Mouse (Mus musculus) stomach, embryonic 15.5 days (tissue): ENCODE measurements around the gene Anks3. TPM values are rescaled to one million over a fixed set of nuclear protein-coding genes. Genes with fewer than 3 reads are reported as not detected.
A peak's percentile ranks its signal among the peaks of the same experiment; 100 is the strongest.

Source experiments
- ATAC-seq: fragments of 200-750 bp; cut with Nextera tagmentation; 2 replicates; pipeline ENCODE4 v1.8.0; 2017; ENCODE audit warnings: low read depth, moderate number of reproducible peaks, moderate TSS enrichment; ENCODE audit not compliant: insufficient read depth, low FRiP score
- H3K27ac ChIP-seq: fragments of 300-500 bp; sonication (generic); 2 replicates; pipeline ENCODE4 v1.5.1; 2015; ENCODE audit warnings: mild to moderate bottlenecking, inconsistent platforms
- H3K27me3 ChIP-seq: fragments of 300-500 bp; sonication (generic); replicated peaks from 2 replicates; pipeline ENCODE4 v1.6.1; 2015; ENCODE audit warnings: inconsistent platforms
- H3K36me3 ChIP-seq: fragments of 300-500 bp; sonication (generic); 2 replicates; pipeline ENCODE4 v1.6.1; 2015; ENCODE audit warnings: inconsistent platforms
- H3K4me1 ChIP-seq: fragments of 300-500 bp; sonication (generic); 2 replicates; pipeline ENCODE4 v1.6.1; 2015; ENCODE audit warnings: inconsistent platforms
- H3K4me2 ChIP-seq: fragments of 300-500 bp; sonication (generic); 2 replicates; pipeline ENCODE4 v1.6.1; 2015; ENCODE audit warnings: mild to moderate bottlenecking, inconsistent platforms
- H3K4me3 ChIP-seq: fragments of 300-500 bp; sonication (generic); replicated peaks from 2 replicates; pipeline ENCODE4 v1.5.1; 2015; ENCODE audit warnings: inconsistent platforms
- H3K9ac ChIP-seq: fragments of 300-500 bp; sonication (generic); 2 replicates; pipeline ENCODE4 v1.6.1; 2015; ENCODE audit warnings: inconsistent platforms
- H3K9me3 ChIP-seq: fragments of 300-500 bp; sonication (generic); 2 replicates; pipeline ENCODE4 v1.6.1; 2016; ENCODE audit warnings: inconsistent platforms
- WGBS: fragments of 180-500 bp; shearing (Covaris S2); methylation state at CpG from one replicate; pipeline ENCODE4 v1.1.7; 2015; 5-methylcytosine and 5-hydroxymethylcytosine counted together
- polyA plus RNA-seq: library from polyadenylated mRNA; unstranded; fragments of >200 nt; fragmentation: Nextera tagmentation; extraction: Ambion mirVana; gene quantifications from 2 replicates; pipeline ENCODE4 v1.2.1, GENCODE M21; 2015

Anks3 gene
- polyA plus RNA-seq, 1 experiment from 2014 or later = 48.7 TPM

GRCm38 (mm10) chr16:4939412-4939811 is 24.6 kb downstream of the Anks3 start:
- H3K27me3 ChIP-seq = no peaks in the 10 kb centered on the region
- peak overlapping the region; percentile 72 for H3K9ac ChIP-seq
- peaks cover 11% of the 10 kb centered on the region for H3K4me1 ChIP-seq
- no peaks in the 10 kb centered on the region for H3K9me3 ChIP-seq
- WGBS = 2% methylated on average over 16 of the region's 16 CpGs
- peak overlapping the region; percentile 73 for H3K4me2 ChIP-seq
- ATAC-seq = peak; percentile 62
- peak overlapping the region; percentile 64 for H3K27ac ChIP-seq
- H3K4me3 ChIP-seq = peak overlapping the region; percentile 61
- H3K36me3 ChIP-seq = peaks cover 57% of the 10 kb centered on the region

GRCm38 (mm10) chr16:4938989-4939388 is 25.0 kb downstream of the Anks3 start:
- peaks cover 59% of the 10 kb centered on the region for H3K36me3 ChIP-seq
- ATAC-seq = peak; percentile 92

GRCm38 (mm10) chr16:4938461-4938860 is 25.5 kb downstream of the Anks3 start, which contains the start of gene Nudt16l1:
TSS of gene Nudt16l1 (plus strand) at chr16:4938761.
- Histone ChIP-seq H3K27ac (peak within 1 kb of the TSS; percentile 64), H3K27me3 (no peaks in the 10 kb centered on the region), H3K36me3 (peaks cover 58% of the 10 kb centered on the region), H3K9ac (peak within 1 kb of the TSS; percentile 72), H3K4me1 (peaks cover 11% of the 10 kb centered on the region), H3K9me3 (no peaks in the 10 kb centered on the region), H3K4me3 (peak within 1 kb of the TSS; percentile 61), H3K4me2 (peak within 1 kb of the TSS; percentile 73)
- no peak for ATAC-seq
- WGBS = 2% methylated on average over 2 of the region's 2 CpGs

More at GRCm38 (mm10) chr16:4938989-4939388, 25.0 kb downstream of the Anks3 start:
- Histone ChIP-seq H3K4me2 (peak overlapping the region; percentile 73), H3K9me3 (no peaks in the 10 kb centered on the region), H3K9ac (peak overlapping the region; percentile 72), H3K4me3 (peak overlapping the region; percentile 61), H3K4me1 (peaks cover 11% of the 10 kb centered on the region), H3K27me3 (no peaks in the 10 kb centered on the region), H3K27ac (peak overlapping the region; percentile 64)
- WGBS = under 1% methylated on average over 28 of the region's 28 CpGs

- no peak overlapping the region for H3K27ac ChIP-seq
- H3K9me3 ChIP-seq = no peaks in the 10 kb centered on the region
- peaks cover 60% of the 10 kb centered on the region for H3K36me3 ChIP-seq
- H3K4me2 ChIP-seq = no peak overlapping the region
- WGBS = 87% methylated on average over 8 of the region's 8 CpGs
- no peaks in the 10 kb centered on the region for H3K27me3 ChIP-seq
- no peak for ATAC-seq
- H3K4me1 ChIP-seq = peaks cover 11% of the 10 kb centered on the region
- no peak overlapping the region for H3K4me3 ChIP-seq
- no peak overlapping the region for H3K9ac ChIP-seq
Measured at GRCm38 (mm10) chr16:4937351-4938190, 26.4 kb downstream of the Anks3 start.

- no peak overlapping the region for H3K4me2 ChIP-seq
- H3K4me1 ChIP-seq = peaks cover 11% of the 10 kb centered on the region
- no peak overlapping the region for H3K4me3 ChIP-seq
- H3K27ac ChIP-seq = peak overlapping the region; percentile 69
- WGBS = 81% methylated on average over 10 of the region's 10 CpGs
- no peak overlapping the region for H3K9ac ChIP-seq
- no peak for ATAC-seq
- H3K36me3 ChIP-seq = peaks cover 58% of the 10 kb centered on the region
- H3K27me3 ChIP-seq = no peaks in the 10 kb centered on the region
- no peaks in the 10 kb centered on the region for H3K9me3 ChIP-seq
Measured at GRCm38 (mm10) chr16:4935931-4936703, 27.9 kb downstream of the Anks3 start.

- no peak overlapping the region for H3K27ac ChIP-seq
- H3K36me3 ChIP-seq = peaks cover 58% of the 10 kb centered on the region
- ATAC-seq = no peak
- H3K27me3 ChIP-seq = no peaks in the 10 kb centered on the region
- H3K9ac ChIP-seq = no peak overlapping the region
- WGBS = 98% methylated on average over 31 of the region's 31 CpGs
- H3K4me2 ChIP-seq = no peak overlapping the region
- H3K9me3 ChIP-seq = no peaks in the 10 kb centered on the region
- H3K4me3 ChIP-seq = no peak overlapping the region
- peaks cover 10% of the 10 kb centered on the region for H3K4me1 ChIP-seq
Measured at GRCm38 (mm10) chr16:4935430-4935829, 28.6 kb downstream of the Anks3 start.

- ATAC-seq = no peak
- Histone ChIP-seq H3K36me3 (peaks cover 64% of the 10 kb centered on the region), H3K9me3 (no peaks in the 10 kb centered on the region), H3K4me1 (no peaks in the 10 kb centered on the region), H3K9ac (no peak overlapping the region), H3K27ac (no peak overlapping the region), H3K27me3 (no peaks in the 10 kb centered on the region), H3K4me3 (no peak overlapping the region), H3K4me2 (no peak overlapping the region)
- WGBS = 84% methylated on average over 3 of the region's 3 CpGs
Measured at GRCm38 (mm10) chr16:4932429-4932828, 31.6 kb downstream of the Anks3 start.

GRCm38 (mm10) chr16:4928474-4928873 is 35.5 kb downstream of the Anks3 start:
- no peak overlapping the region for H3K4me2 ChIP-seq
- H3K4me1 ChIP-seq = no peaks in the 10 kb centered on the region
- no peak for ATAC-seq
- H3K4me3 ChIP-seq = no peak overlapping the region
- 68% methylated on average over 2 of the region's 2 CpGs for WGBS
- H3K27ac ChIP-seq = no peak overlapping the region
- H3K36me3 ChIP-seq = peaks cover 79% of the 10 kb centered on the region
- no peak overlapping the region for H3K9ac ChIP-seq
- no peaks in the 10 kb centered on the region for H3K27me3 ChIP-seq
- H3K9me3 ChIP-seq = no peaks in the 10 kb centered on the region

- Histone ChIP-seq H3K27me3 (no peaks in the 10 kb centered on the region), H3K9me3 (no peaks in the 10 kb centered on the region), H3K9ac (no peak overlapping the region), H3K27ac (no peak overlapping the region), H3K4me2 (no peak overlapping the region), H3K36me3 (peaks cover 79% of the 10 kb centered on the region), H3K4me3 (no peak overlapping the region), H3K4me1 (no peaks in the 10 kb centered on the region)
- 89% methylated on average over 7 of the region's 7 CpGs for WGBS
- no peak for ATAC-seq
Measured at GRCm38 (mm10) chr16:4927967-4928366, 36.0 kb downstream of the Anks3 start.

GRCm38 (mm10) chr16:4923996-4924395 is 40.0 kb downstream of the Anks3 start:
- Histone ChIP-seq H3K4me3 (no peak overlapping the region), H3K4me2 (no peak overlapping the region), H3K9me3 (no peaks in the 10 kb centered on the region), H3K27ac (no peak overlapping the region), H3K4me1 (no peaks in the 10 kb centered on the region), H3K27me3 (no peaks in the 10 kb centered on the region), H3K36me3 (peaks cover 66% of the 10 kb centered on the region), H3K9ac (no peak overlapping the region)
- 91% methylated on average over 5 of the region's 5 CpGs for WGBS
- no peak for ATAC-seq

GRCm38 (mm10) chr16:4922481-4922880 is 41.5 kb downstream of the Anks3 start:
- H3K27ac ChIP-seq = no peak overlapping the region
- H3K4me3 ChIP-seq = no peak overlapping the region
- no peaks in the 10 kb centered on the region for H3K4me1 ChIP-seq
- 91% methylated on average over 6 of the region's 6 CpGs for whole genome bisulfite sequencing
- H3K36me3 ChIP-seq = peaks cover 61% of the 10 kb centered on the region
- no peak overlapping the region for H3K9ac ChIP-seq
- no peaks in the 10 kb centered on the region for H3K9me3 ChIP-seq
- no peak for ATAC-seq
- no peaks in the 10 kb centered on the region for H3K27me3 ChIP-seq
- H3K4me2 ChIP-seq = no peak overlapping the region

- H3K9ac ChIP-seq = no peak overlapping the region
- ATAC-seq = no peak
- H3K36me3 ChIP-seq = peaks cover 49% of the 10 kb centered on the region
- H3K9me3 ChIP-seq = no peaks in the 10 kb centered on the region
- no peak overlapping the region for H3K4me2 ChIP-seq
- no peak overlapping the region for H3K4me3 ChIP-seq
- no peaks in the 10 kb centered on the region for H3K4me1 ChIP-seq
- no peak overlapping the region for H3K27ac ChIP-seq
- WGBS = 75% methylated on average over 4 of the region's 4 CpGs
- H3K27me3 ChIP-seq = no peaks in the 10 kb centered on the region
Measured at GRCm38 (mm10) chr16:4920556-4920955, 43.4 kb downstream of the Anks3 start.
